Mouse (Mus musculus) Patski (cell line): Measurements from ENCODE around the gene Asxl2. TPM values are rescaled to one million over a fixed set of nuclear protein-coding genes. Genes with fewer than 3 reads are reported as not detected.
A peak's percentile ranks its signal among the peaks of the same experiment; 100 is the strongest.
"Not testable (repeated sequence)": the region's sequence is repeated elsewhere in the genome, so short reads cannot be mapped to it uniquely, and the experiment has no call there.

ENCODE experiments used
- ATAC-seq: fragments of 100-300 bp; one replicate; pipeline ENCODE4 v1.8.0; 2021
- CTCF ChIA-PET: fragments of 350-600 bp; sonication (Branson Sonifier 250); formaldehyde crosslinking; loops from one replicate; lab custom pipeline; 2022; ENCODE audit warnings: inconsistent platforms; lab: Charles Lee
- POLR2A ChIA-PET: fragments of 350-600 bp; sonication (Branson Sonifier 250); formaldehyde crosslinking; loops from one replicate; lab custom pipeline; 2022; ENCODE audit warnings: antibody characterized with exemption, inconsistent platforms; lab: Charles Lee
- DNase-seq: peaks from one replicate; pipeline ENCODE4 v3.0.0-alpha.2; 2011; ENCODE audit warnings: low read depth, low spot score
- H3K27me3 ChIP-seq: fragments of 371-371 bp; one replicate; pipeline ENCODE4 v1.5.1; 2021
- CTCF ChIP-seq: fragments of 100-300 bp; IDR thresholded peaks from one replicate; pipeline ENCODE4 v1.5.1; 2021
- in situ Hi-C: fragments of 300-500 bp; cut with MboI; formaldehyde crosslinking; loops from 3 replicates; pipeline ENCODE4 v1.11.1; 2018; ENCODE audit warnings: low pct_unique_long_range_greater_than_20kb, mixed read lengths
- polyA plus RNA-seq: library from polyadenylated mRNA; unstranded; gene quantifications from one replicate; pipeline ENCODE4 v1.2.3, GENCODE M21; 2021

Gene Asxl2
- polyA plus RNA-seq, 1 experiment from 2014 or later: 24.1 TPM

- no peaks in the 10 kb centered on the region for H3K27me3 ChIP-seq
- ChIA-PET CTCF (interaction anchor here (1.1 kb wide), 1 partner anchor 19 kb away, joined by 3 read pairs; no protein-coding TSS in a partner anchor), POLR2A (interaction anchor here (0.6 kb wide), 1 partner anchor 53 kb away, joined by 3 read pairs; no protein-coding TSS in a partner anchor)
- TF ChIP-seq CTCF: no peak
- no peak for DNase-seq
- in situ Hi-C loops: no loop called here
- no peak for ATAC-seq
Observed at GRCm38 (mm10) chr12:3393140-3393539, 33.5 kb upstream of the Asxl2 start.

GRCm38 (mm10) chr12:3396931-3397330, 29.7 kb upstream of the Asxl2 start:
- no peaks in the 10 kb centered on the region for H3K27me3 ChIP-seq
- no peak for TF ChIP-seq CTCF
- DNase-seq: no peak
- POLR2A ChIA-PET: no interaction called here
- ATAC-seq: no peak
- in situ Hi-C loops: no loop called here
- CTCF ChIA-PET: no interaction called here

GRCm38 (mm10) chr12:3405662-3406061, 21.0 kb upstream of the Asxl2 start:
- H3K27me3 ChIP-seq, in situ Hi-C loops, DNase-seq, CTCF ChIA-PET, POLR2A ChIA-PET: not testable (repeated sequence)
- ATAC-seq: peak; percentile 36

GRCm38 (mm10) chr12:3406585-3406984, 20.1 kb upstream of the Asxl2 start:
- TF ChIP-seq CTCF: no peak
- ChIA-PET POLR2A (no interaction called here), CTCF (no interaction called here)
- ATAC-seq (no peak), DNase-seq (no peak)
- in situ Hi-C loops: no loop called here
- no peaks in the 10 kb centered on the region for H3K27me3 ChIP-seq

- ChIA-PET POLR2A (no interaction called here), CTCF (interaction anchor here (1.7 kb wide), 1 partner anchor 10 kb away, joined by 5 read pairs; no protein-coding TSS in a partner anchor)
- no peak for ATAC-seq
- in situ Hi-C loops: no loop called here
- no peak for DNase-seq
- TF ChIP-seq CTCF: no peak
- H3K27me3 ChIP-seq: no peaks in the 10 kb centered on the region
Observed at GRCm38 (mm10) chr12:3414956-3415355, 11.7 kb upstream of the Asxl2 start.

- ATAC-seq: no peak
- ChIA-PET POLR2A (no interaction called here), CTCF (interaction anchor here (1.0 kb wide), 2 partner anchors 24 to 28 kb away, joined by 3 read pairs; no protein-coding TSS in a partner anchor)
- in situ Hi-C loops: no loop called here
- no peak for DNase-seq
- H3K27me3 ChIP-seq: no peaks in the 10 kb centered on the region
- TF ChIP-seq CTCF: no peak
Observed at GRCm38 (mm10) chr12:3418761-3419160, 7.9 kb upstream of the Asxl2 start.

- POLR2A ChIA-PET: no interaction called here
- TF ChIP-seq CTCF: no peak
- CTCF ChIA-PET: no interaction called here
- H3K27me3 ChIP-seq: no peaks in the 10 kb centered on the region
- ATAC-seq (no peak), DNase-seq (no peak)
- in situ Hi-C loops: no loop called here
Observed at GRCm38 (mm10) chr12:3420519-3420918, 6.1 kb upstream of the Asxl2 start.

- in situ Hi-C loops: no loop called here
- no peak for TF ChIP-seq CTCF
- ATAC-seq: no peak
- H3K27me3 ChIP-seq: no peaks in the 10 kb centered on the region
- DNase-seq: no peak
- CTCF ChIA-PET: interaction anchor here (1.4 kb wide), 1 partner anchor 32 kb away, joined by 3 read pairs; no protein-coding TSS in a partner anchor
- POLR2A ChIA-PET: no interaction called here
Observed at GRCm38 (mm10) chr12:3422786-3423185, 3.9 kb upstream of the Asxl2 start.

GRCm38 (mm10) chr12:3424179-3424578, 2.5 kb upstream of the Asxl2 start:
- no peak for DNase-seq
- H3K27me3 ChIP-seq: no peaks in the 10 kb centered on the region
- ChIA-PET POLR2A (no interaction called here), CTCF (interaction anchor here (1.4 kb wide), 1 partner anchor 9 kb away, joined by 5 read pairs; no protein-coding TSS in a partner anchor)
- TF ChIP-seq CTCF: no peak
- no peak for ATAC-seq
- in situ Hi-C loops: no loop called here

- no peak for TF ChIP-seq CTCF
- CTCF ChIA-PET: interaction anchor here (1.0 to 1.4 kb wide), 2 partner anchors 11 to 42 kb away, joined by 3 to 5 read pairs; no protein-coding TSS in a partner anchor
- no peaks in the 10 kb centered on the region for H3K27me3 ChIP-seq
- POLR2A ChIA-PET: no interaction called here
- DNase-seq: peak; percentile 19
- in situ Hi-C loops: no loop called here
- ATAC-seq: peak; percentile 60
Observed at GRCm38 (mm10) chr12:3425375-3426341, 999 bp upstream of the Asxl2 start.
